Mouse (Mus musculus): ENCODE data around the gene Map4k5.

DNA sequence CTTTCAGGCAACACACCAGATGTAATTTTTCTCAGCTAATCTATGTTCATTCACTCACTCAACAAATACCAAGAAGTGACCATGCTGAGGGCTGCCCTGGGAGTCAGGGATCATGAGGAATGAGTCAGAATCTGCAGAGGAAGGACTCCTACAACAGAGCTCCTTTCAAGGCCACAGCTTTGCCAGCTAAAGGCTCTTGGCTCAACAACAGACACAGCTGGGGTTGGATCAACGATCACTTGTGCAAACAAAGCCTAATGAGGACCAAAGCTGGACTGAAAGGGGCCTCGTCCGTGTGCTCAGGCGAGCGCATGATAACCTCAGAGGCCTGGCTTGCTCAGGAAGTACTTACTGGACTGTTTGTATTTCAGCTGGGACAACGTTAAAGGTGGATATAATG is 78.7 kb downstream of the Map4k5 start:
- TF ChIP-seq GATA1 (IDR thresholded peaks at IDR 0.05; ENCODE audit: borderline replicate concordance, low read length) (no peak), FLI1 (IDR thresholded peaks at IDR 0.05; ENCODE audit: low read length) (no peak)

Data from megakaryocyte, embryonic 14.5 days (primary cell).